18 mouse cellular contexts compared by ENCODE assay signal in genomic region chr2:6873711-6874110, GRCm38 (mm10).
DNase-seq lines count a peak whose midpoint lies in the region; ATAC-seq and TF ChIP-seq lines count a peak whose summit lies in the region.
"Had no signal": no experiment of that assay in that cellular context is flagged by ENCODE, and none has a peak within 500 bp of the region (broad histone marks: within the 10 kb centered on the region; RNA-seq: fewer than 3 reads in every experiment).

No protein-coding gene starts in this region.

- no peak for TF ChIP-seq CTCF in cortical plate, adult 2 months (IDR thresholded peaks at IDR 0.05; ENCODE audit: extremely low read depth, insufficient read depth, low read length)

- H3K27ac ChIP-seq in hindbrain, embryonic 13.5 days = no peak overlapping the region
- no peak overlapping the region for H3K27ac ChIP-seq in hindbrain, embryonic 11.5 days (ENCODE audit: low read depth, low read length)
- no peak overlapping the region for H3K27ac ChIP-seq in cortical plate, adult 2 months (ENCODE audit: insufficient read depth, low read length)
- H3K27ac ChIP-seq in midbrain, embryonic 12.5 days (replicated peaks) = no peak overlapping the region
- H3K27ac ChIP-seq: heart, adult 2 months; kidney, embryonic 15.5 days had no signal

- H3K4me1 ChIP-seq in hindbrain, embryonic 13.5 days (replicated peaks) = peaks cover 55% of the 10 kb centered on the region
- 0 out of 2 replicates have a peak, but pooled peaks cover 5% of the 10 kb centered on the region for H3K4me1 ChIP-seq in hindbrain, embryonic 11.5 days (replicated peaks; ENCODE audit: control insufficient read depth, insufficient read depth, low read length)
- peaks cover 4% of the 10 kb centered on the region; the same call in 1 of the 2 replicates for H3K4me1 ChIP-seq in cortical plate, adult 2 months (ENCODE audit: control insufficient read depth, insufficient read depth, low read length)
- peaks cover 54% of the 10 kb centered on the region for H3K4me1 ChIP-seq in midbrain, embryonic 12.5 days

- DNase-seq in hindbrain, embryonic 11.5 days (ENCODE audit: low spot score) = no peak
- peak; percentile 80 for DNase-seq in Muller cell, postnatal 12 days (ENCODE audit: inconsistent ontology term)
- DNase-seq in testis, postnatal 14 days (ENCODE audit: low spot score) = no peak
- DNase-seq in right cerebral cortex, postnatal 4 days = no peak
- no peak for DNase-seq in heart, adult 18-20 months
- DNase-seq: adrenal gland, adult 2 months; embryo, embryonic 11 days; heart, adult 2 months; layer of hippocampus, postnatal 36 days; liver; right cerebral cortex, postnatal 14 days; thymus, adult 2 months had no signal

- peak overlapping the region; percentile 42; the same call in 1 of the 2 replicates for H3K4me2 ChIP-seq in hindbrain, embryonic 13.5 days
- H3K4me2 ChIP-seq in hindbrain, embryonic 11.5 days (replicated peaks; ENCODE audit: low read depth, low read length) = no peak overlapping the region
- H3K4me2 ChIP-seq in midbrain, embryonic 12.5 days (replicated peaks) = 0 out of 2 replicates have a peak overlapping the region, but pooled peaks have one; percentile 3

- no peaks in the 10 kb centered on the region for H3K36me3 ChIP-seq in hindbrain, embryonic 13.5 days
- H3K36me3 ChIP-seq in hindbrain, embryonic 11.5 days (ENCODE audit: control insufficient read depth, insufficient read depth, low read length) = no peaks in the 10 kb centered on the region
- no peaks in the 10 kb centered on the region for H3K36me3 ChIP-seq in midbrain, embryonic 12.5 days
- H3K36me3 ChIP-seq: kidney, embryonic 15.5 days had no signal

- TF ChIP-seq POLR2A in cortical plate, adult 2 months (IDR thresholded peaks at IDR 0.05; ENCODE audit: extremely low read depth, insufficient read depth, low read length) = no peak

- H3K9ac ChIP-seq in hindbrain, embryonic 13.5 days = no peak overlapping the region
- no peak overlapping the region for H3K9ac ChIP-seq in hindbrain, embryonic 11.5 days (ENCODE audit: low read depth, low read length)
- no peak overlapping the region for H3K9ac ChIP-seq in midbrain, embryonic 12.5 days (replicated peaks)
- H3K9ac ChIP-seq: kidney, embryonic 15.5 days had no signal

- WGBS in hindbrain, embryonic 13.5 days = 85% methylated on average over 1 of the region's 1 CpGs
- WGBS in hindbrain, embryonic 11.5 days = 89% methylated on average over 1 of the region's 1 CpGs
- WGBS in midbrain, embryonic 12.5 days = 74% methylated on average over 1 of the region's 1 CpGs

- no peaks in the 10 kb centered on the region for H3K9me3 ChIP-seq in hindbrain, embryonic 13.5 days
- H3K9me3 ChIP-seq in hindbrain, embryonic 11.5 days (ENCODE audit: control insufficient read depth, low read length) = no peaks in the 10 kb centered on the region
- no peaks in the 10 kb centered on the region for H3K9me3 ChIP-seq in midbrain, embryonic 12.5 days
- H3K9me3 ChIP-seq: kidney, embryonic 15.5 days had no signal

- ATAC-seq in hindbrain, embryonic 13.5 days (ENCODE audit: low FRiP score) = no peak
- ATAC-seq in hindbrain, embryonic 11.5 days (ENCODE audit: low FRiP score) = no peak
- ATAC-seq in midbrain, embryonic 12.5 days (ENCODE audit: low FRiP score, low read depth) = no peak
- ATAC-seq: intestine, postnatal 0 days; lung, postnatal 0 days had no signal

- H3K27me3 ChIP-seq in hindbrain, embryonic 13.5 days = no peaks in the 10 kb centered on the region
- no peaks in the 10 kb centered on the region for H3K27me3 ChIP-seq in hindbrain, embryonic 11.5 days (ENCODE audit: control insufficient read depth, insufficient read depth, low read length)
- no peaks in the 10 kb centered on the region for H3K27me3 ChIP-seq in midbrain, embryonic 12.5 days

- no peak overlapping the region for H3K4me3 ChIP-seq in hindbrain, embryonic 13.5 days
- H3K4me3 ChIP-seq in hindbrain, embryonic 11.5 days (ENCODE audit: low read depth, low read length) = no peak overlapping the region
- H3K4me3 ChIP-seq in cortical plate, adult 2 months (ENCODE audit: insufficient read depth, low read length) = peak overlapping the region; percentile 26; the same call in 1 of the 2 replicates
- H3K4me3 ChIP-seq in midbrain, embryonic 12.5 days = no peak overlapping the region
- H3K4me3 ChIP-seq: heart, adult 2 months had no signal
